10 mouse cellular contexts compared by ENCODE assay signal in the genomic region with DNA sequence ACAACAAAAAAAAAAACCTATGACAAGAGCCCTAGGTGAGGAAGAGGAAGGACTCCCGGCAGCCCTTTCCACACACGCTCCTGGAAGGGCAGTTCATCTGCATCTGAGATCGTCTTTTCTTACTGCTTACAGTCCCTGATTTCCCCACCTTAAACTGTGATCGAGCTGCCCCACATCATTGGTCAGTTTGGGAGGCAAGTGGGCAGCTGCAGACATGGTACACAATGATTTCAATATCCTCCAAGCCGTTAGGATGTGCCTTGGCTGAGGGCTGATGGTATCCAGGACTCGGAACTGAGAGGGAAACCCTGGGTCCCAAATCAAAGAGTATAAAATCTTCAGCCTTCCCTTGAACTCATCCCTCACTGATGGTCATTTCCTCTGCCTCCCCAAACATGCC. TPM values are rescaled to one million over a fixed set of nuclear protein-coding genes. Genes with fewer than 3 reads are reported as not detected.
DNase-seq lines count a peak whose midpoint lies in the region; ATAC-seq lines count a peak whose summit lies in the region.
"Had no signal": no experiment of that assay in that cellular context is flagged by ENCODE, and none has a peak within 500 bp of the region (broad histone marks: within the 10 kb centered on the region; RNA-seq: fewer than 3 reads in every experiment).

No protein-coding gene starts in this region.

- H3K4me1 ChIP-seq in heart, embryonic 16.5 days (ENCODE audit: control insufficient read depth, insufficient read depth, low read length), result peaks cover 9% of the 10 kb centered on the region
- peaks cover 22% of the 10 kb centered on the region for H3K4me1 ChIP-seq in embryonic facial prominence, embryonic 10.5 days
- peaks cover 28% of the 10 kb centered on the region for H3K4me1 ChIP-seq in hindbrain, embryonic 15.5 days (replicated peaks)
- H3K4me1 ChIP-seq in midbrain, embryonic 14.5 days (ENCODE audit: control insufficient read depth, insufficient read depth, low read length), result peaks cover 16% of the 10 kb centered on the region

- H3K27ac ChIP-seq in heart, embryonic 16.5 days (ENCODE audit: low read length), result no peak overlapping the region
- no peak overlapping the region for H3K27ac ChIP-seq in embryonic facial prominence, embryonic 10.5 days (replicated peaks)
- H3K27ac ChIP-seq in hindbrain, embryonic 15.5 days (replicated peaks), result peak overlapping the region; percentile 93
- H3K27ac ChIP-seq in midbrain, embryonic 14.5 days (replicated peaks; ENCODE audit: low read depth, low read length), result peak overlapping the region; percentile 89

- H3K27me3 ChIP-seq in heart, embryonic 16.5 days (ENCODE audit: control insufficient read depth, insufficient read depth, low read length), result peaks cover 6% of the 10 kb centered on the region
- H3K27me3 ChIP-seq in embryonic facial prominence, embryonic 10.5 days (replicated peaks; ENCODE audit: low read depth, poor library complexity, severe bottlenecking), result peaks cover 30% of the 10 kb centered on the region
- H3K27me3 ChIP-seq in hindbrain, embryonic 15.5 days, result no peaks in the 10 kb centered on the region
- H3K27me3 ChIP-seq in midbrain, embryonic 14.5 days (ENCODE audit: control insufficient read depth, insufficient read depth, low read length), result no peaks in the 10 kb centered on the region

- H3K9ac ChIP-seq in heart, embryonic 16.5 days (ENCODE audit: low read length), result no peak overlapping the region; the same call in 1 of the 2 replicates
- H3K9ac ChIP-seq in hindbrain, embryonic 15.5 days, result peak overlapping the region; percentile 81
- peak overlapping the region; percentile 81 for H3K9ac ChIP-seq in midbrain, embryonic 14.5 days (replicated peaks; ENCODE audit: low read length)

- H3K36me3 ChIP-seq in heart, embryonic 16.5 days (ENCODE audit: control insufficient read depth, insufficient read depth), result no peaks in the 10 kb centered on the region
- H3K36me3 ChIP-seq in embryonic facial prominence, embryonic 10.5 days (replicated peaks), result no peaks in the 10 kb centered on the region
- peaks cover 10% of the 10 kb centered on the region for H3K36me3 ChIP-seq in hindbrain, embryonic 15.5 days
- peaks cover 9% of the 10 kb centered on the region; the same call in 1 of the 2 replicates for H3K36me3 ChIP-seq in midbrain, embryonic 14.5 days (ENCODE audit: control insufficient read depth, insufficient read depth, low read length)
- H3K36me3 ChIP-seq: G1E had no signal

- H3K9me3 ChIP-seq in heart, embryonic 16.5 days (replicated peaks; ENCODE audit: control insufficient read depth, low read length), result no peaks in the 10 kb centered on the region
- no peaks in the 10 kb centered on the region for H3K9me3 ChIP-seq in embryonic facial prominence, embryonic 10.5 days
- H3K9me3 ChIP-seq in hindbrain, embryonic 15.5 days, result no peaks in the 10 kb centered on the region
- H3K9me3 ChIP-seq in midbrain, embryonic 14.5 days (ENCODE audit: control insufficient read depth, low read length), result no peaks in the 10 kb centered on the region
- H3K9me3 ChIP-seq: G1E had no signal

- H3K4me3 ChIP-seq in heart, embryonic 16.5 days (ENCODE audit: low read length), result peak overlapping the region; percentile 53
- H3K4me3 ChIP-seq in embryonic facial prominence, embryonic 10.5 days, result peak overlapping the region; percentile 65
- H3K4me3 ChIP-seq in hindbrain, embryonic 15.5 days, result peak overlapping the region; percentile 60
- H3K4me3 ChIP-seq in midbrain, embryonic 14.5 days (replicated peaks; ENCODE audit: low read depth, low read length), result peak overlapping the region; percentile 67

- whole genome bisulfite sequencing in heart, embryonic 16.5 days, result 43% methylated on average over 6 of the region's 6 CpGs
- 41% methylated on average over 6 of the region's 6 CpGs for WGBS in embryonic facial prominence, embryonic 10.5 days
- 37% methylated on average over 6 of the region's 6 CpGs for WGBS in hindbrain, embryonic 15.5 days
- 40% methylated on average over 6 of the region's 6 CpGs for WGBS in midbrain, embryonic 14.5 days

- peak overlapping the region; percentile 90 for H3K4me2 ChIP-seq in heart, embryonic 16.5 days (ENCODE audit: low read depth, low read length)
- peak overlapping the region; percentile 81 for H3K4me2 ChIP-seq in hindbrain, embryonic 15.5 days
- H3K4me2 ChIP-seq in midbrain, embryonic 14.5 days (ENCODE audit: low read length), result peak overlapping the region; percentile 78

- no peak for ATAC-seq in heart, embryonic 16.5 days (replicated peaks; ENCODE audit: extremely low read depth, insufficient read depth, low FRiP score)
- ATAC-seq in hindbrain, embryonic 15.5 days (ENCODE audit: low FRiP score, low read depth), result no peak
- ATAC-seq in midbrain, embryonic 14.5 days (ENCODE audit: low FRiP score, low TSS enrichment), result no peak

- no peak for DNase-seq in heart, adult 11 months
- no peak for DNase-seq in embryonic facial prominence, embryonic 10.5 days (ENCODE audit: low spot score)
- no peak for DNase-seq in midbrain, embryonic 14.5 days
- no peak for DNase-seq in yolk sac, embryonic 10.5 days (ENCODE audit: low spot score)
- DNase-seq in gastrocnemius, postnatal 4 days (ENCODE audit: low spot score in 2 of 2), result no peak
- DNase-seq in testis, postnatal 10 days (ENCODE audit: low spot score), result no peak

RNA-seq across cellular contexts. Expression of gene Clstn3, which starts 0.7 kb away (rescaled TPM):
- polyA plus RNA-seq in heart, embryonic 16.5 days (2015; fragmentation: Nextera tagmentation; extraction: Ambion mirVana), result 0.87 TPM in 2 replicates
- 5.5 and 8.7 TPM in 2 replicates for polyA plus RNA-seq in embryonic facial prominence, embryonic 10.5 days (2016; fragmentation: Nextera tagmentation; extraction: Ambion mirVana)
- polyA plus RNA-seq in hindbrain, embryonic 15.5 days (2015; fragmentation: Nextera tagmentation; extraction: Ambion mirVana), result 138 and 148 TPM in 2 replicates
- 78.0 and 105 TPM in 2 replicates for polyA plus RNA-seq in midbrain, embryonic 14.5 days (2014; fragmentation: Nextera tagmentation; extraction: Ambion mirVana)
- total RNA-seq in gastrocnemius, postnatal 4 days (2021), result 1 to 10 TPM; 1.2 to 1.4 TPM
- total RNA-seq: neutrophil, adult 5-6 weeks had no signal

RNA-seq across cellular contexts. Expression of gene C1rl, which starts 27.6 kb away (rescaled TPM):
- 0.34 and 0.42 TPM in 2 replicates for polyA plus RNA-seq in heart, embryonic 16.5 days (2015; fragmentation: Nextera tagmentation; extraction: Ambion mirVana)
- polyA plus RNA-seq in embryonic facial prominence, embryonic 10.5 days (2016; fragmentation: Nextera tagmentation; extraction: Ambion mirVana), result 0.42 and 0.47 TPM in 2 replicates
- 0.22 and 0.38 TPM in 2 replicates for polyA plus RNA-seq in hindbrain, embryonic 15.5 days (2015; fragmentation: Nextera tagmentation; extraction: Ambion mirVana)
- 0.09 and 0.27 TPM in 2 replicates for polyA plus RNA-seq in midbrain, embryonic 14.5 days (2014; fragmentation: Nextera tagmentation; extraction: Ambion mirVana)
- total RNA-seq in gastrocnemius, postnatal 4 days (2021), result 1 to 10 TPM; 1.3 to 1.6 TPM

RNA-seq across cellular contexts. Expression of gene C1ra, which starts 46.9 kb away (rescaled TPM):
- 2.1 and 2.4 TPM in 2 replicates for polyA plus RNA-seq in heart, embryonic 16.5 days (2015; fragmentation: Nextera tagmentation; extraction: Ambion mirVana)
- 0.13 TPM in 1 of 2 replicates, not detected in the other for polyA plus RNA-seq in embryonic facial prominence, embryonic 10.5 days (2016; fragmentation: Nextera tagmentation; extraction: Ambion mirVana)
- 0.35 and 0.38 TPM in 2 replicates for polyA plus RNA-seq in hindbrain, embryonic 15.5 days (2015; fragmentation: Nextera tagmentation; extraction: Ambion mirVana)
- 0.12 TPM in 1 of 2 replicates, not detected in the other for polyA plus RNA-seq in midbrain, embryonic 14.5 days (2014; fragmentation: Nextera tagmentation; extraction: Ambion mirVana)
- total RNA-seq in gastrocnemius, postnatal 4 days (2021), result 10 to 100 TPM; 11.8 to 14.8 TPM
- polyA plus RNA-seq: G1E had no signal

RNA-seq across cellular contexts. Expression of gene Pex5, which starts 50.4 kb away (rescaled TPM):
- 28.8 and 31.6 TPM in 2 replicates for polyA plus RNA-seq in heart, embryonic 16.5 days (2015; fragmentation: Nextera tagmentation; extraction: Ambion mirVana)
- polyA plus RNA-seq in embryonic facial prominence, embryonic 10.5 days (2016; fragmentation: Nextera tagmentation; extraction: Ambion mirVana), result 43.3 and 44.9 TPM in 2 replicates
- 63.5 and 69.6 TPM in 2 replicates for polyA plus RNA-seq in hindbrain, embryonic 15.5 days (2015; fragmentation: Nextera tagmentation; extraction: Ambion mirVana)
- 63.8 and 66.2 TPM in 2 replicates for polyA plus RNA-seq in midbrain, embryonic 14.5 days (2014; fragmentation: Nextera tagmentation; extraction: Ambion mirVana)
- 10 to 100 TPM; 40.9 to 41.0 TPM for total RNA-seq in gastrocnemius, postnatal 4 days (2021)

Comparison
In these comparisons a context has a peak if more than half of its experiments do, and no peak if none do; other contexts are left out.
1. H3K27ac ChIP-seq: peak in hindbrain, embryonic 15.5 days (single experiment) and midbrain, embryonic 14.5 days (single experiment); none in heart, embryonic 16.5 days (single experiment) and embryonic facial prominence, embryonic 10.5 days (single experiment).
2. Peak in every context shown above with its lines, with median percentiles within 50 percentile points of each other: H3K4me2 ChIP-seq and H3K4me3 ChIP-seq.